ENCODE assay signal across 17 mouse cellular contexts in the genomic region with DNA sequence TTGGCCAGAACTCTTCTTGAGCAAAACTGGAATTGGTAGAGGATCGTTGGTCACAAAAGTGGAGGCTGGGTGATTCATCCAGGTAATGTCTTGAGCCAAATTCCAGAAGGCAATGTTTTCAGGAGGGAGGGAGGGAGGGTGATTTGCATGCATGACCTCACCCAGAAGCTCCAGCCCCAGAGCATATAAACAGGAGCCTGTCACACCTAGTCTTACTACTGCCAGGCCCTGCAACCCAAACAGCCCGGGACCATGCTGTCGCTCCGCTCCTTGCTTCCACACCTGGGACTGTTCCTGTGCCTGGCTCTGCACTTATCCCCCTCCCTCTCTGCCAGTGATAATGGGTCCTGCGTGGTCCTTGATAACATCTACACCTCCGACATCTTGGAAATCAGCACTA. TPM values are rescaled to one million over a fixed set of nuclear protein-coding genes. Genes with fewer than 3 reads are reported as not detected.
DNase-seq lines count a peak whose midpoint lies in the region; ATAC-seq and TF ChIP-seq lines count a peak whose summit lies in the region.
"Had no signal": no experiment of that assay in that cellular context is flagged by ENCODE, and none has a peak within 500 bp of the region (broad histone marks: within the 10 kb centered on the region; RNA-seq: fewer than 3 reads in every experiment).

Gene Plet1 (plus strand): TSS at position 215 of the 400 bp plus-strand sequence.

- no peaks in the 10 kb centered on the region for H3K4me1 ChIP-seq in lung, postnatal 0 days (ENCODE audit: insufficient read depth, low read depth, low read length)
- H3K4me1 ChIP-seq in kidney, embryonic 14.5 days (ENCODE audit: control insufficient read depth, insufficient read depth, low read length): no peaks in the 10 kb centered on the region; the same call in none of the 2 replicates
- H3K4me1 ChIP-seq in hindbrain, embryonic 14.5 days (replicated peaks; ENCODE audit: control insufficient read depth, insufficient read depth, low read length): 0 out of 2 replicates have a peak, but pooled peaks cover 7% of the 10 kb centered on the region

- no peak for TF ChIP-seq CTCF in lung, postnatal 0 days (IDR thresholded peaks at IDR 0.05)

- no peaks in the 10 kb centered on the region for H3K9me3 ChIP-seq in lung, postnatal 0 days (ENCODE audit: low read length)
- no peaks in the 10 kb centered on the region for H3K9me3 ChIP-seq in kidney, embryonic 14.5 days (ENCODE audit: control insufficient read depth, low read length)
- no peaks in the 10 kb centered on the region for H3K9me3 ChIP-seq in hindbrain, embryonic 14.5 days (ENCODE audit: control insufficient read depth, low read length)
- H3K9me3 ChIP-seq: embryonic facial prominence, embryonic 12.5 days; forebrain, embryonic 10.5 days; neural tube, embryonic 15.5 days had no signal

- H3K4me2 ChIP-seq in lung, postnatal 0 days (replicated peaks; ENCODE audit: low read depth, low read length): peak within 1 kb of the TSS; percentile 11; the same call in 1 of the 2 replicates
- peak within 1 kb of the TSS; percentile 24 for H3K4me2 ChIP-seq in kidney, embryonic 14.5 days (replicated peaks; ENCODE audit: low read depth, low read length)
- H3K4me2 ChIP-seq in hindbrain, embryonic 14.5 days (replicated peaks): no peak within 1 kb of the TSS
- H3K4me2 ChIP-seq: embryonic facial prominence, embryonic 12.5 days; midbrain, embryonic 11.5 days; neural tube, embryonic 15.5 days had no signal

- WGBS in lung, postnatal 0 days: 70% methylated on average over 6 of the region's 6 CpGs
- 72% methylated on average over 6 of the region's 6 CpGs for WGBS in kidney, embryonic 14.5 days
- WGBS in hindbrain, embryonic 14.5 days: 86% methylated on average over 6 of the region's 6 CpGs

- peak; percentile 52 for ATAC-seq in lung, postnatal 0 days
- peak; percentile 67; the same call in 1 of the 2 replicates for ATAC-seq in kidney, embryonic 14.5 days (ENCODE audit: low FRiP score, low TSS enrichment)
- no peak for ATAC-seq in neutrophil, adult 5-6 weeks (ENCODE audit: extremely low read depth, insufficient number of reproducible peaks, low FRiP score, poor library complexity, severe bottlenecking)
- no peak for ATAC-seq in hindbrain, embryonic 14.5 days (ENCODE audit: low FRiP score)
- ATAC-seq: CD4-positive, CD25-positive, alpha-beta regulatory T cell, adult 4 months had no signal

- DNase-seq in lung, postnatal 0 days (ENCODE audit: low spot score): peak; percentile 79
- DNase-seq in lung, postnatal 25 days (ENCODE audit: low spot score): no peak
- peak; percentile 30 for DNase-seq in ZHBTc4 (ENCODE audit: low read depth, low spot score)
- DNase-seq in hindbrain, embryonic 14.5 days (ENCODE audit: low spot score): no peak
- DNase-seq in cerebellum, adult 9-11 months: no peak
- DNase-seq: cerebellum, adult 11 months; gastrocnemius, postnatal 25 days; layer of hippocampus, adult 9-11 months had no signal

- no peak within 1 kb of the TSS for H3K9ac ChIP-seq in lung, postnatal 0 days (replicated peaks; ENCODE audit: low read depth)
- H3K9ac ChIP-seq in kidney, embryonic 14.5 days (ENCODE audit: low read depth, low read length): peak within 1 kb of the TSS; percentile 13; the same call in 1 of the 2 replicates
- no peak within 1 kb of the TSS for H3K9ac ChIP-seq in hindbrain, embryonic 14.5 days
- H3K9ac ChIP-seq: embryonic facial prominence, embryonic 12.5 days; neural tube, embryonic 15.5 days had no signal

- no peak for TF ChIP-seq EP300 in lung, postnatal 0 days (IDR thresholded peaks at IDR 0.05)

- no peaks in the 10 kb centered on the region for H3K27me3 ChIP-seq in lung, postnatal 0 days (replicated peaks; ENCODE audit: insufficient read depth, low read length)
- H3K27me3 ChIP-seq in kidney, embryonic 14.5 days (ENCODE audit: control insufficient read depth, insufficient read depth, low read length): no peaks in the 10 kb centered on the region
- H3K27me3 ChIP-seq in hindbrain, embryonic 14.5 days (ENCODE audit: control insufficient read depth, insufficient read depth, low read length): no peaks in the 10 kb centered on the region
- H3K27me3 ChIP-seq: embryonic facial prominence, embryonic 12.5 days; neural tube, embryonic 15.5 days had no signal

- H3K4me3 ChIP-seq in lung, postnatal 0 days (ENCODE audit: low read depth, low read length): no peak within 1 kb of the TSS
- peak within 1 kb of the TSS; percentile 9; the same call in 1 of the 2 replicates for H3K4me3 ChIP-seq in kidney, embryonic 14.5 days (ENCODE audit: low read length)
- H3K4me3 ChIP-seq in hindbrain, embryonic 14.5 days (replicated peaks; ENCODE audit: low read length): no peak within 1 kb of the TSS
- H3K4me3 ChIP-seq: embryonic facial prominence, embryonic 12.5 days; forebrain, embryonic 10.5 days; neural tube, embryonic 15.5 days had no signal

- 0 out of 2 replicates have a peak within 1 kb of the TSS, but pooled peaks have one; percentile 62 for H3K27ac ChIP-seq in lung, postnatal 0 days (ENCODE audit: low read length)
- no peak within 1 kb of the TSS; the same call in 1 of the 2 replicates for H3K27ac ChIP-seq in kidney, embryonic 14.5 days (ENCODE audit: low read depth, low read length)
- H3K27ac ChIP-seq in hindbrain, embryonic 14.5 days: no peak within 1 kb of the TSS
- H3K27ac ChIP-seq: embryonic facial prominence, embryonic 12.5 days; neural tube, embryonic 15.5 days had no signal

- no peaks in the 10 kb centered on the region for H3K36me3 ChIP-seq in lung, postnatal 0 days (ENCODE audit: insufficient read depth, low read length)
- H3K36me3 ChIP-seq in kidney, embryonic 14.5 days (ENCODE audit: control insufficient read depth, insufficient read depth, low read length): no peaks in the 10 kb centered on the region
- H3K36me3 ChIP-seq in hindbrain, embryonic 14.5 days (replicated peaks; ENCODE audit: control insufficient read depth, insufficient read depth): no peaks in the 10 kb centered on the region
- H3K36me3 ChIP-seq: embryonic facial prominence, embryonic 12.5 days; forebrain, embryonic 10.5 days; neural tube, embryonic 15.5 days had no signal

RNA-seq across cellular contexts. Expression of gene Plet1, which starts in this region (rescaled TPM):
- 53.8 and 60.8 TPM in 2 replicates for polyA plus RNA-seq in lung, postnatal 0 days (2015; fragmentation: Nextera tagmentation; extraction: Ambion mirVana)
- 32.1 and 36.7 TPM in 2 replicates for polyA plus RNA-seq in kidney, embryonic 14.5 days (2014; fragmentation: Nextera tagmentation; extraction: Ambion mirVana)
- 17.9 and 21.0 TPM in 2 replicates for total RNA-seq in neutrophil, adult 5-6 weeks (2017)
- polyA plus RNA-seq in hindbrain, embryonic 14.5 days (2014; fragmentation: Nextera tagmentation; extraction: Ambion mirVana): 0.24 and 0.43 TPM in 2 replicates
- total RNA-seq: gastrocnemius, postnatal 25 days; hematopoietic stem cell, adult 5-6 weeks; left cerebral cortex, postnatal 10 days had no signal

Comparison
In these comparisons a context has a peak if more than half of its experiments do, and no peak if none do; other contexts are left out.
1. RNA of gene Plet1 (polyA plus RNA-seq): 53.8 to 60.8 TPM in lung, postnatal 0 days and 32.1 to 36.7 TPM in kidney, embryonic 14.5 days; 0.24 to 0.43 TPM in hindbrain, embryonic 14.5 days; every median in the first group is over 10 times any median in the second.
2. DNase-seq: peak in lung, postnatal 0 days (single experiment) and ZHBTc4 (single experiment); none in lung, postnatal 25 days (single experiment), hindbrain, embryonic 14.5 days (single experiment) and cerebellum, adult 9-11 months (single experiment).
3. ATAC-seq: peak in lung, postnatal 0 days (single experiment) and kidney, embryonic 14.5 days (single experiment); none in neutrophil, adult 5-6 weeks (single experiment) and hindbrain, embryonic 14.5 days (single experiment).